8 mouse cellular contexts compared by ENCODE assay signal in genomic region chr7:127935028-127935722, GRCm38 (mm10). TPM values are rescaled to one million over a fixed set of nuclear protein-coding genes. Genes with fewer than 3 reads are reported as not detected.
A peak's percentile ranks its signal among the peaks of the same experiment; 100 is the strongest.
DNase-seq lines count a peak whose midpoint lies in the region; ATAC-seq and TF ChIP-seq lines count a peak whose summit lies in the region.

No protein-coding gene starts in this region.

- peak; percentile 67 for TF ChIP-seq CTCF in cortical plate, adult 2 months (IDR thresholded peaks at IDR 0.05; ENCODE audit: extremely low read depth, insufficient read depth, low read length)

- ATAC-seq in megakaryocyte, adult 5-6 weeks (ENCODE audit: poor library complexity, severe bottlenecking) = peak; percentile 100

- peak; percentile 92 for DNase-seq in adipocyte (ENCODE audit: low spot score)
- DNase-seq in gastrocnemius, adult 8-10 months (ENCODE audit: low spot score in 2 of 2) = peak; percentile 90 to 95
- peak; percentile 77 for DNase-seq in hindlimb bud, embryonic 11.5 days (ENCODE audit: extremely low spot score, low read depth, low spot score)
- DNase-seq in left cerebral cortex, adult 8-10 months (ENCODE audit: low spot score in 2 of 2) = peak; percentile 94
- DNase-seq in right cerebral cortex, adult 18-20 months = peak; percentile 96
- peak; percentile 90 for DNase-seq in urinary bladder, adult 2 months (ENCODE audit: low spot score)

- H3K27ac ChIP-seq in cortical plate, adult 2 months (ENCODE audit: insufficient read depth, low read length) = peak overlapping the region; percentile 60

- H3K4me3 ChIP-seq in cortical plate, adult 2 months (ENCODE audit: insufficient read depth, low read length) = peak overlapping the region; percentile 72

- no peaks in the 10 kb centered on the region for H3K4me1 ChIP-seq in cortical plate, adult 2 months (ENCODE audit: control insufficient read depth, insufficient read depth, low read length)

- peak; percentile 79; the same call in 1 of the 2 replicates for TF ChIP-seq POLR2A in cortical plate, adult 2 months (IDR thresholded peaks at IDR 0.05; ENCODE audit: extremely low read depth, insufficient read depth, low read length)

RNA-seq across cellular contexts. Expression of gene Prss8, which starts 5.3 kb away (rescaled TPM):
- 0.08 and 0.15 TPM in 2 replicates for polyA plus RNA-seq in cortical plate, adult 2 months (2012; rRNA removed)
- not detected for total RNA-seq in gastrocnemius, adult 8-10 months (2022)
- total RNA-seq in left cerebral cortex, adult 8-10 months (2022) = under 1 TPM in 2 of 4 experiments, not detected in 2; 0.33 to 0.82 TPM
- not detected in 2 replicates for total RNA-seq in megakaryocyte, adult 5-6 weeks (2015)
- total RNA-seq in megakaryocyte, adult 5-6 weeks (2017) = not detected in 2 replicates
- 54.6 and 66.0 TPM in 2 replicates for polyA plus RNA-seq in urinary bladder, adult 2 months (2012; rRNA removed)

RNA-seq across cellular contexts. Expression of gene Prss36, which starts 11.3 kb away (rescaled TPM):
- 17.0 and 17.9 TPM in 2 replicates for polyA plus RNA-seq in cortical plate, adult 2 months (2012; rRNA removed)
- 1 to 10 TPM; 5.7 to 8.9 (median 7.9) TPM for total RNA-seq in gastrocnemius, adult 8-10 months (2022)
- 1 to 10 TPM; 6.2 to 9.2 (median 8.0) TPM for total RNA-seq in left cerebral cortex, adult 8-10 months (2022)
- total RNA-seq in megakaryocyte, adult 5-6 weeks (2015) = 0.78 and 1.1 TPM in 2 replicates
- 1.7 TPM in 1 of 2 replicates, not detected in the other for total RNA-seq in megakaryocyte, adult 5-6 weeks (2017)
- polyA plus RNA-seq in urinary bladder, adult 2 months (2012; rRNA removed) = 10.2 and 13.5 TPM in 2 replicates

RNA-seq across cellular contexts. Expression of gene Kat8, which starts 22.9 kb away (rescaled TPM):
- 39.1 and 44.1 TPM in 2 replicates for polyA plus RNA-seq in cortical plate, adult 2 months (2012; rRNA removed)
- 10 to 100 TPM; 20.8 to 30.8 (median 23.0) TPM for total RNA-seq in gastrocnemius, adult 8-10 months (2022)
- total RNA-seq in left cerebral cortex, adult 8-10 months (2022) = 10 to 100 TPM; 25.3 to 33.8 (median 27.6) TPM
- 20.1 and 24.6 TPM in 2 replicates for total RNA-seq in megakaryocyte, adult 5-6 weeks (2015)
- 22.7 and 23.6 TPM in 2 replicates for total RNA-seq in megakaryocyte, adult 5-6 weeks (2017)
- 27.2 and 31.9 TPM in 2 replicates for polyA plus RNA-seq in urinary bladder, adult 2 months (2012; rRNA removed)

RNA-seq across cellular contexts. Expression of gene Bckdk, which starts 31.3 kb away (rescaled TPM):
- polyA plus RNA-seq in cortical plate, adult 2 months (2012; rRNA removed) = 55.7 and 59.2 TPM in 2 replicates
- total RNA-seq in gastrocnemius, adult 8-10 months (2022) = 100 to 1,000 TPM; 163 to 190 (median 180) TPM
- 10 to 100 TPM; 39.4 to 47.5 (median 44.3) TPM for total RNA-seq in left cerebral cortex, adult 8-10 months (2022)
- 45.1 and 47.9 TPM in 2 replicates for total RNA-seq in megakaryocyte, adult 5-6 weeks (2015)
- total RNA-seq in megakaryocyte, adult 5-6 weeks (2017) = 31.2 and 35.5 TPM in 2 replicates
- polyA plus RNA-seq in urinary bladder, adult 2 months (2012; rRNA removed) = 71.8 and 76.9 TPM in 2 replicates

RNA-seq across cellular contexts. Expression of gene Fus, which starts 32.1 kb away (rescaled TPM):
- 380 and 408 TPM in 2 replicates for polyA plus RNA-seq in cortical plate, adult 2 months (2012; rRNA removed)
- 10 to 100 TPM; 52.0 to 94.3 (median 70.5) TPM for total RNA-seq in gastrocnemius, adult 8-10 months (2022)
- total RNA-seq in left cerebral cortex, adult 8-10 months (2022) = 100 to 1,000 TPM; 329 to 369 (median 354) TPM
- 106 and 143 TPM in 2 replicates for total RNA-seq in megakaryocyte, adult 5-6 weeks (2015)
- total RNA-seq in megakaryocyte, adult 5-6 weeks (2017) = 31.4 and 61.8 TPM in 2 replicates
- 388 and 390 TPM in 2 replicates for polyA plus RNA-seq in urinary bladder, adult 2 months (2012; rRNA removed)

Comparison
In these comparisons a context has a peak if more than half of its experiments do, and no peak if none do; other contexts are left out.
1. Peak in every context shown above with its lines: DNase-seq, ATAC-seq, H3K4me3 ChIP-seq and H3K27ac ChIP-seq.